In the genomic region with DNA sequence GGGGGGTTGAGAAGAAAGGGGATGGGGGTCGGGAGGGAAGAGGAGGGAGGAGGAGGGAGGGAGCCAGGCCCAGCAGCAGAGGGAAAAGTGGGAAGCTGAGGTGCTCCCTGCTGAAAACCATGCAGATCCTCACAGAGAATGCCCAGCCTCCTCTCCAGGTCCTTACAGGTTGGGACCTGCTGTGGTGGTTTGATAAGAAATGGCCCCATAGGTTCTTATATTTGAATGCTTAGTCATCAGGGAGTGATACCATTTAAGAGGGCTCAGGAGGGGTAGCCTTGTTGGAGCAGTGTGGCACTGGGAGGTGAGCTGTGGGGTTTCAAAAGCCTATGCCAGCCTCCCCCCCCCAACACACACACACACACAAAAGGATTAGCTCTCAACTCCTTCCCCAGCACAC, we compare ENCODE assay signal across 15 mouse cellular contexts. TPM values are rescaled to one million over a fixed set of nuclear protein-coding genes. Genes with fewer than 3 reads are reported as not detected.
DNase-seq lines count a peak whose midpoint lies in the region; ATAC-seq and TF ChIP-seq lines count a peak whose summit lies in the region.
"Had no signal": no experiment of that assay in that cellular context is flagged by ENCODE, and none has a peak within 500 bp of the region (broad histone marks: within the 10 kb centered on the region; RNA-seq: fewer than 3 reads in every experiment).

No protein-coding gene starts in this region.

- TF ChIP-seq CTCF in heart, adult 2 months (IDR thresholded peaks at IDR 0.05): no peak
- no peak for TF ChIP-seq CTCF in kidney, adult 2 months (conservative IDR thresholded peaks at IDR 0.05; ENCODE audit: insufficient read depth, insufficient read length, low read depth, low read length)

- ATAC-seq in heart, embryonic 11.5 days (replicated peaks; ENCODE audit: insufficient number of reproducible peaks, low FRiP score, low TSS enrichment): peak; percentile 60; the same call in 1 of the 2 replicates
- ATAC-seq in limb, embryonic 12.5 days (ENCODE audit: insufficient number of reproducible peaks, insufficient read depth, low FRiP score, low TSS enrichment, low read depth): no peak
- ATAC-seq in megakaryocyte-erythroid progenitor cell, adult 5-6 weeks (replicated peaks; ENCODE audit: low FRiP score, low TSS enrichment, poor library complexity, severe bottlenecking): peak; percentile 36

- no peak for TF ChIP-seq EP300 in heart, adult 2 months (IDR thresholded peaks at IDR 0.05; ENCODE audit: insufficient read depth, low read depth, low read length)

- H3K27me3 ChIP-seq in heart, embryonic 11.5 days (ENCODE audit: control insufficient read depth, insufficient read depth, low read length): no peaks in the 10 kb centered on the region
- H3K27me3 ChIP-seq in heart, adult 2 months (ENCODE audit: control insufficient read depth, insufficient read depth, low read length): no peaks in the 10 kb centered on the region
- H3K27me3 ChIP-seq in limb, embryonic 12.5 days: no peaks in the 10 kb centered on the region
- H3K27me3 ChIP-seq in kidney, adult 2 months (replicated peaks; ENCODE audit: control insufficient read depth, insufficient read depth, low read length): no peaks in the 10 kb centered on the region
- H3K27me3 ChIP-seq: kidney, embryonic 15.5 days; lung, embryonic 15.5 days; neural tube, embryonic 15.5 days had no signal

- intact Hi-C loops in heart, adult 2 months (cut with DNase I): loop anchor here (5.0 kb wide), 1 partner anchor 173 kb away; the partner anchor contains the start of gene Micu1

- WGBS in heart, embryonic 11.5 days (ENCODE audit: insufficient replicate concordance): 41% methylated on average over 1 of the region's 1 CpGs
- WGBS in heart, adult 2 months: 55% methylated on average over 1 of the region's 1 CpGs
- 43% methylated on average over 1 of the region's 1 CpGs for WGBS in limb, embryonic 12.5 days
- WGBS in kidney, adult 2 months: 47% methylated on average over 1 of the region's 1 CpGs

- H3K4me2 ChIP-seq in heart, embryonic 11.5 days: peak overlapping the region; percentile 35; the same call in 1 of the 2 replicates
- no peak overlapping the region for H3K4me2 ChIP-seq in limb, embryonic 12.5 days
- H3K4me2 ChIP-seq: kidney, embryonic 15.5 days; lung, embryonic 15.5 days; neural tube, embryonic 15.5 days had no signal

- H3K9ac ChIP-seq in heart, embryonic 11.5 days (ENCODE audit: low read depth, low read length): peak overlapping the region; percentile 49
- H3K9ac ChIP-seq in heart, adult 2 months (ENCODE audit: low read depth, low read length): no peak overlapping the region
- H3K9ac ChIP-seq in limb, embryonic 12.5 days (replicated peaks): no peak overlapping the region
- H3K9ac ChIP-seq: kidney, embryonic 15.5 days; lung, embryonic 15.5 days; neural tube, embryonic 15.5 days had no signal

- H3K36me3 ChIP-seq in heart, embryonic 11.5 days (ENCODE audit: control insufficient read depth, insufficient read depth, low read length): no peaks in the 10 kb centered on the region
- H3K36me3 ChIP-seq in heart, adult 2 months (ENCODE audit: control insufficient read depth, insufficient read depth, low read length): no peaks in the 10 kb centered on the region
- no peaks in the 10 kb centered on the region for H3K36me3 ChIP-seq in limb, embryonic 12.5 days
- no peaks in the 10 kb centered on the region for H3K36me3 ChIP-seq in kidney, adult 2 months (ENCODE audit: control insufficient read depth, insufficient read depth, low read length)
- H3K36me3 ChIP-seq: kidney, embryonic 15.5 days; lung, embryonic 15.5 days; neural tube, embryonic 15.5 days had no signal

- TF ChIP-seq POLR2A in heart, adult 2 months (IDR thresholded peaks at IDR 0.05; ENCODE audit: insufficient read depth, low read depth, low read length): no peak
- TF ChIP-seq POLR2A in kidney, adult 2 months (IDR thresholded peaks at IDR 0.05; ENCODE audit: low read depth, low read length): no peak

- peaks cover 1% of the 10 kb centered on the region; the same call in 1 of the 2 replicates for H3K79me2 ChIP-seq in heart, adult 2 months (replicated peaks; ENCODE audit: control insufficient read depth, insufficient read depth, low read length)

- H3K9me3 ChIP-seq in heart, embryonic 11.5 days (replicated peaks; ENCODE audit: control insufficient read depth, low read length): no peaks in the 10 kb centered on the region
- H3K9me3 ChIP-seq in limb, embryonic 12.5 days: no peaks in the 10 kb centered on the region
- H3K9me3 ChIP-seq: kidney, embryonic 15.5 days; lung, embryonic 15.5 days; neural tube, embryonic 15.5 days had no signal

- H3K4me3 ChIP-seq in heart, embryonic 11.5 days (ENCODE audit: low read depth, low read length): no peak overlapping the region
- no peak overlapping the region for H3K4me3 ChIP-seq in heart, adult 2 months
- no peak overlapping the region for H3K4me3 ChIP-seq in limb, embryonic 12.5 days (replicated peaks)
- H3K4me3 ChIP-seq in kidney, adult 2 months (ENCODE audit: insufficient read depth, low read depth, low read length): no peak overlapping the region
- H3K4me3 ChIP-seq: kidney, embryonic 15.5 days; lung, embryonic 15.5 days; neural tube, embryonic 15.5 days had no signal

- DNase-seq in heart, adult 2 months: no peak
- DNase-seq in MEL-GATA-1-ER (ENCODE audit: extremely low read depth, low read depth): peak; percentile 68
- no peak for DNase-seq in adrenal gland, adult 8-10 months
- no peak for DNase-seq in embryo, embryonic 11 days
- no peak for DNase-seq in kidney, adult 2 months
- DNase-seq: adrenal gland, postnatal 25 days; cerebellum, adult 11 months; right cerebral cortex, adult 18-20 months; thymus, postnatal 25 days had no signal

- peak overlapping the region; percentile 80 for H3K27ac ChIP-seq in heart, embryonic 11.5 days (ENCODE audit: low read depth, low read length)
- H3K27ac ChIP-seq in heart, adult 2 months: no peak overlapping the region
- H3K27ac ChIP-seq in limb, embryonic 12.5 days: peak overlapping the region; percentile 45; the same call in 1 of the 2 replicates
- H3K27ac ChIP-seq in kidney, adult 2 months (ENCODE audit: insufficient read depth, low read depth, low read length): no peak overlapping the region
- H3K27ac ChIP-seq: kidney, embryonic 15.5 days; lung, embryonic 15.5 days; neural tube, embryonic 15.5 days had no signal

- H3K4me1 ChIP-seq in heart, embryonic 11.5 days (ENCODE audit: control insufficient read depth, insufficient read depth, low read length): peaks cover 3% of the 10 kb centered on the region
- peaks cover 2% of the 10 kb centered on the region for H3K4me1 ChIP-seq in heart, adult 2 months (ENCODE audit: control insufficient read depth, insufficient read depth, low read length)
- H3K4me1 ChIP-seq in limb, embryonic 12.5 days (replicated peaks): peaks cover 5% of the 10 kb centered on the region
- no peaks in the 10 kb centered on the region for H3K4me1 ChIP-seq in kidney, adult 2 months (ENCODE audit: control insufficient read depth, insufficient read depth, low read length)

RNA-seq across cellular contexts. Expression of gene Dnajb12, which starts 4.0 kb away (rescaled TPM):
- polyA plus RNA-seq in heart, embryonic 11.5 days (2014; fragmentation: Nextera tagmentation; extraction: Ambion mirVana): 30.3 and 31.3 TPM in 2 replicates
- total RNA-seq in heart, adult 2 months (2021): 10 to 100 TPM; 36.8 to 45.4 TPM
- 32.9 and 39.2 TPM in 2 replicates for polyA plus RNA-seq in heart, adult 2 months (2012; rRNA removed)
- polyA plus RNA-seq in limb, embryonic 12.5 days (2016; fragmentation: Nextera tagmentation; extraction: Ambion mirVana): 17.6 and 20.7 TPM in 2 replicates
- 27.1 and 35.8 TPM in 2 replicates for total RNA-seq in megakaryocyte-erythroid progenitor cell, adult 5-6 weeks (2014; fragmentation: Nextera tagmentation)
- total RNA-seq in megakaryocyte-erythroid progenitor cell, adult 5-6 weeks (2017): 15.1 and 27.7 TPM in 2 replicates
- 10 to 100 TPM; 59.3 to 67.0 (median 62.9) TPM for total RNA-seq in adrenal gland, adult 8-10 months (2022)
- polyA plus RNA-seq in kidney, adult 2 months (2012; rRNA removed): 85.8 and 87.3 TPM in 2 replicates

Comparison
In these comparisons a context has a peak if more than half of its experiments do, and no peak if none do; other contexts are left out.
1. H3K27ac ChIP-seq: peak in heart, embryonic 11.5 days (single experiment) and limb, embryonic 12.5 days (single experiment); none in heart, adult 2 months (single experiment) and kidney, adult 2 months (single experiment).